25 mouse cellular contexts compared by ENCODE assay signal in genomic region chr17:83469586-83469985, GRCm38 (mm10). TPM values are rescaled to one million over a fixed set of nuclear protein-coding genes. Genes with fewer than 3 reads are reported as not detected.
DNase-seq lines count a peak whose midpoint lies in the region; ATAC-seq and TF ChIP-seq lines count a peak whose summit lies in the region.
"Had no signal": no experiment of that assay in that cellular context is flagged by ENCODE, and none has a peak within 500 bp of the region (broad histone marks: within the 10 kb centered on the region; RNA-seq: fewer than 3 reads in every experiment).

No protein-coding gene starts in this region.

- peaks cover 14% of the 10 kb centered on the region for H3K36me3 ChIP-seq in ES-E14 (ENCODE audit: control insufficient read depth, insufficient read depth, low read length, poor library complexity, severe bottlenecking)
- H3K36me3 ChIP-seq in forebrain, embryonic 15.5 days = peaks cover 25% of the 10 kb centered on the region

- H3K4me3 ChIP-seq in ES-E14 (ENCODE audit: insufficient read depth in 1 of 2, low read depth in 1 of 2, low read length in 2 of 2, poor library complexity in 1 of 2, severe bottlenecking in 1 of 2) = peak overlapping the region in 1 of 2 experiments; percentile 7; a peak in 1 of 4 replicates
- H3K4me3 ChIP-seq in forebrain, embryonic 15.5 days = no peak overlapping the region
- H3K4me3 ChIP-seq: embryonic facial prominence, embryonic 13.5 days; embryonic facial prominence, embryonic 15.5 days; erythroblast, embryonic 14.5 days; forebrain, embryonic 10.5 days; forebrain, embryonic 12.5 days had no signal

- ATAC-seq in forebrain, embryonic 15.5 days (replicated peaks) = no peak
- ATAC-seq: CD4-positive, CD25-positive, alpha-beta regulatory T cell, adult 4 months; forebrain, embryonic 14.5 days; forebrain, postnatal 0 days had no signal

- no peaks in the 10 kb centered on the region for H3K27me3 ChIP-seq in forebrain, embryonic 15.5 days
- H3K27me3 ChIP-seq: CH12.LX; embryonic facial prominence, embryonic 13.5 days; embryonic facial prominence, embryonic 15.5 days; forebrain, embryonic 12.5 days had no signal

- no peak overlapping the region for H3K4me2 ChIP-seq in forebrain, embryonic 15.5 days (replicated peaks)
- H3K4me2 ChIP-seq: embryonic facial prominence, embryonic 13.5 days; embryonic facial prominence, embryonic 15.5 days; forebrain, embryonic 12.5 days had no signal

- peaks cover 5 to 13% of the 10 kb centered on the region in 2 experiments for H3K4me1 ChIP-seq in ES-E14 (ENCODE audit: control insufficient read depth in 2 of 2, insufficient read depth in 2 of 2, low read length in 2 of 2, poor library complexity in 1 of 2)
- H3K4me1 ChIP-seq in forebrain, embryonic 15.5 days = no peaks in the 10 kb centered on the region
- H3K4me1 ChIP-seq: embryonic facial prominence, embryonic 13.5 days; embryonic facial prominence, embryonic 15.5 days; forebrain, embryonic 10.5 days; forebrain, embryonic 12.5 days had no signal

- H3K27ac ChIP-seq in ES-E14 (ENCODE audit: insufficient read depth, low read depth, low read length, poor library complexity, severe bottlenecking) = peak overlapping the region; percentile 48
- H3K27ac ChIP-seq in forebrain, embryonic 15.5 days (replicated peaks) = no peak overlapping the region
- H3K27ac ChIP-seq: embryonic facial prominence, embryonic 13.5 days; embryonic facial prominence, embryonic 15.5 days; forebrain, embryonic 10.5 days; forebrain, embryonic 12.5 days had no signal

- peak; percentile 40 for DNase-seq in heart, adult 11 months
- DNase-seq in heart, adult 18-20 months = no peak
- DNase-seq in ES-E14 (ENCODE audit: low read depth, low spot score) (peak; percentile 21), ZHBTc4 (ENCODE audit: low read depth, low spot score) (peak; percentile 33)
- DNase-seq in layer of hippocampus, adult 8-10 months (ENCODE audit: low spot score in 2 of 2) = no peak
- DNase-seq: adrenal gland, adult 8-10 months; adrenal gland, postnatal 14 days; B cell, adult 2 months; cerebellum, adult 11 months; cerebellum, adult 18-20 months; cerebellum, adult 8-10 months; cerebellum, adult 9-11 months; cerebellum, postnatal 14 days; cerebellum, postnatal 36 days; embryo, embryonic 11 days; forebrain, postnatal 0 days had no signal

- in situ Hi-C loops in ES-E14 (cut with MboI; ENCODE audit: low sequenced_read_pairs in 2 of 2, unreplicated experiment in 2 of 2) = no loop called here

- no peaks in the 10 kb centered on the region for H3K9me3 ChIP-seq in ES-E14 (ENCODE audit: control insufficient read depth, insufficient read depth, low read depth, low read length)
- no peaks in the 10 kb centered on the region for H3K9me3 ChIP-seq in forebrain, embryonic 15.5 days
- H3K9me3 ChIP-seq: embryonic facial prominence, embryonic 13.5 days; embryonic facial prominence, embryonic 15.5 days; forebrain, embryonic 10.5 days; forebrain, embryonic 12.5 days had no signal

- H3K9ac ChIP-seq in ES-E14 (ENCODE audit: insufficient read depth, low read depth, low read length, poor library complexity, severe bottlenecking) = no peak overlapping the region
- no peak overlapping the region for H3K9ac ChIP-seq in forebrain, embryonic 15.5 days (replicated peaks)
- H3K9ac ChIP-seq: embryonic facial prominence, embryonic 13.5 days; embryonic facial prominence, embryonic 15.5 days; forebrain, embryonic 12.5 days; forebrain, postnatal 0 days had no signal

- WGBS in forebrain, embryonic 15.5 days = 92% methylated on average over 2 of the region's 2 CpGs

TF ChIP-seq in ES-E14, 5 proteins besides CTCF, POLR2A, EP300 and RAD21:
- TF ChIP-seq MAFK (IDR thresholded peaks at IDR 0.05; ENCODE audit: insufficient read depth, low read depth, low read length) = no peak
- no peak for TF ChIP-seq ZC3H11A (IDR thresholded peaks at IDR 0.05; ENCODE audit: borderline replicate concordance, low read depth, low read length)
- no peak for TF ChIP-seq ZNF384 (IDR thresholded peaks at IDR 0.05; ENCODE audit: low read depth, low read length)
- TF ChIP-seq HCFC1 (IDR thresholded peaks at IDR 0.05; ENCODE audit: borderline replicate concordance, insufficient read depth, low read length) = no peak
- TF ChIP-seq CHD2 (IDR thresholded peaks at IDR 0.05; ENCODE audit: low read depth, low read length) = no peak
TF ChIP-seq in ES-E14: peak in this region for 0.

RNA-seq across cellular contexts. Expression of gene Cox7a2l, which starts 47.5 kb away (rescaled TPM):
- 100 to 1,000 TPM; 309 to 336 TPM for total RNA-seq in heart, adult 18-20 months (2021)
- 104 and 139 TPM in 2 replicates for total RNA-seq in ES-E14 (2012; rRNA removed)
- 100 to 1,000 TPM; 169 to 209 (median 187) TPM for total RNA-seq in layer of hippocampus, adult 8-10 months (2022)
- 180 TPM in 2 replicates for polyA plus RNA-seq in forebrain, embryonic 15.5 days (2015; fragmentation: Nextera tagmentation; extraction: Ambion mirVana)

Comparison
In these comparisons a context has a peak if more than half of its experiments do, and no peak if none do; other contexts are left out.
1. DNase-seq: peak in heart, adult 11 months (single experiment), ES-E14 (single experiment) and ZHBTc4 (single experiment); none in heart, adult 18-20 months (0 of 2) and layer of hippocampus, adult 8-10 months (0 of 2).